Mouse (Mus musculus) cerebellum, postnatal 4 days (tissue): ENCODE measurements around the gene Srgap1.
A peak's percentile ranks its signal among the peaks of the same experiment; 100 is the strongest.

Experiments
- DNase-seq, 2 experiments: peaks; one replicate each; pipeline ENCODE4 v3.0.0; 2022; ENCODE audit warnings: low spot score in 2 of 2, mixed read lengths in 1 of 2

The Srgap1 gene

DNA sequence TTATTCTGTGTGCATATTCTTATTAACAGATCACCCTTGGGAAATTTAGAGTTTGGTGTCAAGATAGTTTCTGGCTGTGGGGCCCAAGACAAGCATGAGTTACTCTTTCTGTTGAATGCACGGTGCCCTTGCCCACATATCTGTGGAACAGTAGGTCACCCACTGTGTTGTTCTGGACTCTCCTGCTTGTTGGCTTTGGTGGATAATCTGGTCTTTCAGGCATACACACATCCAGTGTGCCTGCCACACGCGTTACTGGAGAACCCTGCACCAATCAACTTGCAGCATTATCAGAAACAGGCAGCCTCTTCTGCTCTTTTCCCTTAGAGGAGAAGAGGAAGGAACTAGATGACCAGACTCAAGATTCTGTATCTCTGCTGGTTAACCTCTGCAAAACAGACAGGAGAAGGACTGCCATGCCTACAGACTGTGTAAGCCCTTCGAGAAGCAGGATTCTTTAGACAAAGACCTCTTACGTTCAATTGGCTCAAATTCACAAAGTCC is 217.3 kb downstream of the Srgap1 start:
- DNase-seq: no peak

DNA sequence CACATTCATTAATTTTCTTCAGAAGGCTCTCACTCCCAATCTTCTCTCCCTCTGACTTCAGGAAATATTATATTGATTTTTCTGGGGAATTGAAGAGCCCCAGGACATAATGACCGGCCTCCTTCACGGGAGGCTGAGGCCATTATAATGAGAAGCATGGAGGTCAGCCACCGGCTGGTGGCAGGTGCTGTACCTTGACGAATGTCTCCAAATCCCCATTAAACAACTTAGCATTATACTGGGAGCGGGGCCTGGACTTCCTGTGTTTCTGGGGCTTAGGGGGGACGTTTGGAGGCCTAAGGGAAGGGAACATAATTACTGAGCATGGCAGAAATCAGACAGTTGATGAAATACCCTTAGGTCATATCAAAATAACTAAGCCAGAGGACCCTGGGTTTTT is 218.1 kb downstream of the Srgap1 start:
- no peak for DNase-seq

DNA sequence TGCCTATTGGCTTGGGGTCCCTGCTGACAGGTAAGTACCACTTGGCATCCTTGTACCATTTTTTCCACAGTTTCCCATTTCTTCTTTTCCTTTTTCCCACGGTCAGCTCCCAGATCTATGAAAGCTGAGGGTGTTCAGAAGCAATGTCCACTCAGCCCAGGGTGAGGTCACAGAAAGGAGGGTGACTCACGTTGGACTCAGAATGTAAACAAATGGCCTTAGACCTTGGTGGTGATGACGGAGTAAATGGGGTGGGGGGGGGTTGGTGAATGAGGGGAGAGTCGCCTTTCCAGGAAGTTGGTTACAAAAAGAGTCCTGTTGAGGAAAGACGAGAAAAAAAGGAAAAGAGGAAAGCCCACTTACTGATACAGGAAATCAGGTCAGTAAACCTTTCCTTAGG is 224.4 kb downstream of the Srgap1 start:
- DNase-seq: no peak

DNA sequence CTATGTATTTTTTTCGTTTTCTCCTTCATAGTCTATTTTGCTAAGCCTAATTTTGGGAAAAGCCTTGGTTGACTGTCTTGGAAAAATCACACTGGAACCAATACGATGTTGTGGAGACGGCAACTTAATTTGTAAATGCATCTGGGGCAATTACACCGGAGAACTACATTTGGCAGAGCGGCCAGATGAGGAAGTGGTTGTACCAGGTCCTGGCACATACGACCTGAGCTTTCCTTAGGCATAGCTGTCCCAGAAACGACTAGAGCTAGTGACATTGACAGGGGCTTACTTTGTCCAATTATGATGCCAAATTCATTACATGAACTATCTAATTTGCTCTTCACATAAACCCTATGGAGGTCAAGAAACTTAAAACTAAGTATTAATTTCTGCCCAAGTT is 226.3 kb downstream of the Srgap1 start:
- DNase-seq: no peak

- no peak for DNase-seq
Measured at GRCm38 (mm10) chr10:121817983-121818382, 229.1 kb downstream of the Srgap1 start.

DNA sequence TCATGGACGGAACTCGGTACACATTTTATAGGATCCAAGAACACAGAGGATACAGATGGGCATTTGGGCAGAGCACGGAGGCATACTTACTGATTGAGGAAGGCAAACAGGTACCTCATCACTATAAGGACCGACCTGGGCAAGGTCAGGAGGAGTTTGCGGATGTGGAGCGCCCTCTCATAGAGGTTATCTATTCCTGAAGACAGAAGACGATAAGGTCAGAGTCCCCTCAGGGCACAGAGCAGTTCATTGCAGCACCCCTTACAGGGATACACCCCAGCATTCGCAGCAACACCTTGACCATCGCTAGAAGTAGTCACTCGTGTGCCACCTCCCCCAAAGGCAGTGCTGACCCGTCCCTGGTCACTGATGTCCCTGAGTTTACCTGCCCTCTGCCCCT is 239.3 kb downstream of the Srgap1 start:
- DNase-seq: no peak

DNA sequence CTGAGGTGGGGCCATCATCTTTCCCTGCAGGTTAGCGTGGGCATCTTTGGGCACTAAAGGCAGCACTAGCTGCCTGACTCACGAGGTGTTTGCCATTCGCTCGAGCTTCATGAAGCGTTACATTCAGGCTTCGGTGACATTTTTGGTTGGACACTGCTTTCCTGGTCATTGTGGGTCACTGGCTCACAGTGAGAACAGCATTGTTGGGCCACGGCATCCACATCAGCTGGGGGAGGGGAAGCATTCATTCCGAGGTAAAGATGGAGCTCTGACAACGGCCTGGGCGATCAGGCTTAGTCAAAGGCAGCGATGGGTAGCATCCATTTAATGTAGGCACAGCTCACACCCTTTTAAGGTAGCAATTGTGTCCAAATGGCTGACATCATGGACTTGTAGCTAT is 240.3 kb downstream of the Srgap1 start:
- no peak for DNase-seq

DNA sequence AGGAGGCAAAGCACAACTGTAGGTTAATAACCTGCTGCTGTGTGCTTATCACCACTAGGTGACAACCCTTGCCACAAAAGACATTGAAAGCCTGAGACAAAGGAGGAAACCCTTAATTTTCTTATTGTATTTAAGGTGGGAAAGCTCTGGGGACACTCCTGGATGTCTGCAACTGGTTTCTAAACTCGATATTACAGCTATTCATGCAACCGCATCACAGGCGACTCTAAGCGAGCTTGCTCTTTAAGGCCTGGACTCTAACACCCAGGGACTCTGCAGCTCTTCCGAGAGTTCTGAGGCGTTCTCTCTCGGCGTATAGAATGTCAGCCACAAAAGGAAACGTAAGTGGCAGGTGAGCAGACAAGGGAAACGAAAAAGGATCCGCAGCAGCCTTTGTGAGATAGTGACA is 241.2 kb downstream of the Srgap1 start:
- DNase-seq: no peak

GRCm38 (mm10) chr10:121804551-121804950 is 242.6 kb downstream of the Srgap1 start:
- no peak for DNase-seq

GRCm38 (mm10) chr10:121800041-121800440 is 247.1 kb downstream of the Srgap1 start:
- DNase-seq: no peak

GRCm38 (mm10) chr10:121796027-121796802 is 250.9 kb downstream of the Srgap1 start:
- no peak for DNase-seq

DNA sequence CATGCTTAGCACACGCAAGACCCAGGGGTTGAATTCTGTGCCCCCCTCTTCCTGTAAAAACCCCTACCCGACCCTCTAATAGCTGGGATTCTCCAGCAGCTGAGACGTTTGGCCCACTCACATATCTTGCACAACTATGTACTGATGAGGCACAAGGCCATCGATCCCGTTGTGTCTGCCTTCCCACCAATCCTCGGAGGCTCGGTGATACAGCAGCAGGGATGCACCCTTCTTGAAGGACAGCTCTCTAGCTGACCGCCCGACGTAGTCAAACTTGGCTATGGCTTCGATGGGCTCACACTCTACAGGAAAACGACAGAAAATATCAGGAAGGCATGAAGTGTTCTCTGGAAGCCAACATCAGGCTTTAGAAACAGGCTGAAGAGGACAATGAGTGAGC is 252.6 kb downstream of the Srgap1 start:
- no peak for DNase-seq

- no peak for DNase-seq
Measured at GRCm38 (mm10) chr10:121792661-121793060, 254.5 kb downstream of the Srgap1 start.

GRCm38 (mm10) chr10:121790078-121790477 is 257.0 kb downstream of the Srgap1 start:
- DNase-seq: no peak

- DNase-seq: no peak
Measured at GRCm38 (mm10) chr10:121788536-121788935, 258.6 kb downstream of the Srgap1 start.

- no peak for DNase-seq
Measured at GRCm38 (mm10) chr10:121781159-121781558, 266.0 kb downstream of the Srgap1 start.

DNA sequence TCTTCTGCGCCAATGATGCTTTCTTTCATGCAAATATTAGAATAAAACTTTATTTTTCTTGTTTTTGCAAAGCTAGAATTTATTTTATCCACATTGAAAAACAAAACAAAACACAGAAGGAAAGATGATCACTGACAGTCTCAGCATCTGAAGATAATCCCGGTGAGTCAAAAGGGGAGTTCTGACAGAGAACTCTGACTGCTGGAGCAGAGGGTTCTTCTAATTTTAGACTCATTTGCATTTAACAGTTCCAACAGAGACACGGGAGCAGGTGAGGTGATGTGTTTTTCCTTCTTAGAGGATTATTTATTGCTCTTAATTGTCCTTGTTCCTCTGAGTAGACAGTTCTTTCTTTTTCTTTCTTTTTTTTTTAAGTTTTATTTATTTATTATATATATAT is 271.1 kb downstream of the Srgap1 start:
- DNase-seq: no peak

- DNase-seq: no peak
Measured at GRCm38 (mm10) chr10:121773813-121774212, 273.3 kb downstream of the Srgap1 start.

GRCm38 (mm10) chr10:121770624-121771577 is 276.2 kb downstream of the Srgap1 start:
- DNase-seq: no peak

DNA sequence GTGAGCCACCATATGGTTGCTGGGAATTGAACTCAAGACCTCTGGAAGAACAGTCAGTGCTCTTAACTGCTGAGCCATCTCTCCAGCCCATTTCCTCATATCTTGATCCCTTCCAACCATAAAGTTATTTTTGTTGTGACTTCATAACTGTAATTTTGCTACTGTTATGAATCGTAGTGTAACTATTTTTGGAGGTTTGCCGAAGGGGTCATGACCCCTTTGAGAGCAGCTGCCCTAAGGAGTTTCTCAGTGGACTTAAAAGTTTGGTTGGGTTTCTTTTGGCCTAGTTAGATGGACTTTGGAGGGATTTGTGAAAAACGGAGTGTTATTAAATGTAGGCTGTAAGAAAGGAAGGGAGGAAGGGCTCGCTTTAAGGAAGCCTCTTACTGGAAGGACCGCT is 277.4 kb downstream of the Srgap1 start:
- DNase-seq: no peak

- DNase-seq: peak in 1 of 2 experiments; percentile 26
Measured at GRCm38 (mm10) chr10:121767295-121767694, 279.8 kb downstream of the Srgap1 start.
